40 mouse cellular contexts compared by ENCODE assay signal in the genomic region with DNA sequence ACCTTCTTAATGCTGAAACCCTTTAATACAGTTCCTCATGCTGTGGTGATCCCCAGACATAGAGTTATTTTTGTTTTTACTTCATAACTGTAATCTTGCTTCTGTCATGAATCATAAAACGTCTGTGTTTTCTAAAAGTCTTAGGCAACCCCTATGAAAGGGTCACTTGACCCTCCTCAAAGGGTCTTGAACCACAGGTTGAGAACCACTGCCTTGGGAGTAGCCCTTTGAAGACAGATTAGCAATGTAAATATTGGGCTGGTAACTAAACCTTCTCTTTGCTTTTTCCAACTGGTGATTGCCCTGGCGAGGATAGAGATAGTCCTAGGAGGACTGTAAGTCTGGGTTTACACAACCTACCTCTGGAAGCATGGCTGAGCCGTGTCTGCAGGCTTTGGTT. TPM values are rescaled to one million over a fixed set of nuclear protein-coding genes. Genes with fewer than 3 reads are reported as not detected.
"Had no signal": no experiment of that assay in that cellular context is flagged by ENCODE, and none has a peak within 500 bp of the region (broad histone marks: within the 10 kb centered on the region; RNA-seq: fewer than 3 reads in every experiment).

No protein-coding gene starts in this region.

- H3K4me3 ChIP-seq: heart, adult 2 months; heart, embryonic 13.5 days; heart, embryonic 15.5 days; hindbrain, embryonic 13.5 days; hindbrain, embryonic 15.5 days; kidney, embryonic 15.5 days; limb, embryonic 13.5 days; limb, embryonic 15.5 days had no signal

- DNase-seq: forebrain, postnatal 0 days; gastrocnemius, postnatal 25 days; heart, adult 2 months; heart, postnatal 14 days; heart, postnatal 36 days; kidney, adult 11 months; kidney, adult 2 months; kidney, adult 9 months; kidney, postnatal 14 days; kidney, postnatal 36 days; layer of hippocampus, adult 9-11 months; layer of hippocampus, postnatal 36 days; left cerebral cortex, postnatal 4 days had no signal

- H3K4me1 ChIP-seq: heart, embryonic 13.5 days; heart, embryonic 15.5 days; hindbrain, embryonic 13.5 days; hindbrain, embryonic 15.5 days; kidney, embryonic 15.5 days; limb, embryonic 13.5 days; limb, embryonic 15.5 days had no signal

RNA-seq across cellular contexts. Expression of gene Gm17651, which starts 26.7 kb away (rescaled TPM):
- total RNA-seq: forebrain, postnatal 0 days; gastrocnemius, adult 18-20 months; gastrocnemius, adult 8-10 months; gastrocnemius, postnatal 25 days; heart, adult 2 months; heart, postnatal 14 days; heart, postnatal 36 days; hematopoietic stem cell, adult 5-6 weeks; hindbrain, postnatal 0 days; layer of hippocampus, adult 18-20 months; layer of hippocampus, adult 8-10 months; layer of hippocampus, postnatal 14 days; layer of hippocampus, postnatal 36 days; left cerebral cortex, adult 18-20 months; left cerebral cortex, adult 8-10 months; left cerebral cortex, postnatal 10 days; left cerebral cortex, postnatal 25 days; left cerebral cortex, postnatal 4 days had no signal
- polyA plus RNA-seq: forebrain, postnatal 0 days; gonadal fat pad, adult 2 months; heart, adult 2 months; heart, embryonic 11.5 days; heart, embryonic 13.5 days; heart, embryonic 15.5 days; heart, postnatal 0 days; hindbrain, embryonic 11.5 days; hindbrain, embryonic 13.5 days; hindbrain, embryonic 15.5 days; hindbrain, postnatal 0 days; intestine, embryonic 14.5 days; intestine, embryonic 16.5 days; kidney, adult 2 months; kidney, embryonic 15.5 days; kidney, postnatal 0 days; large intestine, adult 2 months; limb, embryonic 11.5 days; limb, embryonic 13.5 days; limb, embryonic 15.5 days had no signal
